Mouse (Mus musculus) erythroblast, embryonic 14.5 days (primary cell): ENCODE data around the gene Glrx.
A peak's percentile ranks its signal among the peaks of the same experiment; 100 is the strongest.

Experiments used
- GATA1 ChIP-seq: IDR thresholded peaks from 2 replicates; pipeline ENCODE4 v1.6.1; 2012; ENCODE audit warnings: low read length, inconsistent platforms, mixed read lengths
- TAL1 ChIP-seq: IDR thresholded peaks from 3 replicates; pipeline ENCODE4 v1.6.1; 2012; ENCODE audit warnings: low read length, inconsistent platforms, mixed read lengths

DNA sequence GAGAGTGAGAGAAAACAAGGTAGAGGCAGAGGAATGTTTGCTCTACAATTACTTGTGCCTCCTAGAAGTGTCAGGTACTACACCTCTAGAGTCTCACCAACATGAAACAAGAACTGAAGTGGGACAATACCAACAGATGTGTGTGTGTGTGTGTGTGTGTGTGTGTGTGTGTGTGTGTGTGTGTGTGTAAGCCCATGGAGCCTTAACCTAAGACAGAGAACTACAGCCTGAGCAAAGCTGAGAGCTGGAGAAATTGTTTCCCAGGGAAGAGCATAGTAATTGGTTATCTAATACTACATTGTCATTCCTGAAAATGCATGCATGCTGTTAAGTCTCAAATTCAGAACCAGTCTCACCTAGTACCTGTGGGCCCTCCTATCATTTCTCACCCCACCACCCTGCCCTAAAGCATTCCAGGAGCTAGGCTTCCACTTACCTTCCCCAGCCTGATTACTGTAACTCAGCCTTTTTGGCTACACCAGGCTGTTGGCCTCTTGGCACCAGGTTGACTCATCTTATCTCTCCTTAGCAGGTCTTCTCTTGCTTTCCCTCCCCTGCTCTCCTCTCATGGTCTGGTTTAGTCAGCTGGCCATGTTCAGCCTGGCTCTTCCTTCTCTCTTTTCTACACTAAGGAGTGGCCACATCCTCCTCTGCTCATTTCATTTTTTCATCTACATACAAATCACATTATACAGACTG is 26.0 kb downstream of the Glrx start:
- TF ChIP-seq TAL1 (peak; percentile 95), GATA1 (peak; percentile 96)
